In genomic region chr3:37648244-37648643, GRCm38 (mm10) we compare ENCODE assay signal across 21 mouse cellular contexts. TPM values are rescaled to one million over a fixed set of nuclear protein-coding genes. Genes with fewer than 3 reads are reported as not detected.
DNase-seq lines count a peak whose midpoint lies in the region; ATAC-seq and TF ChIP-seq lines count a peak whose summit lies in the region.
"Had no signal": no experiment of that assay in that cellular context is flagged by ENCODE, and none has a peak within 500 bp of the region (broad histone marks: within the 10 kb centered on the region; RNA-seq: fewer than 3 reads in every experiment).

No protein-coding gene starts in this region.

- DNase-seq in kidney, adult 2 months, result no peak
- no peak for DNase-seq in liver, embryonic 13.5 days
- DNase-seq in liver, result no peak
- no peak for DNase-seq in ES-E14 (ENCODE audit: low read depth, low spot score)
- no peak for DNase-seq in urinary bladder, adult 18-20 months (ENCODE audit: low spot score in 2 of 2)
- DNase-seq: adrenal gland, postnatal 10 days; cerebellum, adult 11 months; cerebellum, adult 8-10 months; cerebellum, postnatal 14 days; embryo, embryonic 11 days; gastrocnemius, postnatal 10 days; heart, postnatal 10 days; heart, postnatal 4 days had no signal

- WGBS in kidney, embryonic 16.5 days, result 68% methylated on average over 13 of the region's 13 CpGs
- 61% methylated on average over 13 of the region's 13 CpGs for WGBS in kidney, adult 2 months
- WGBS in liver, embryonic 13.5 days (ENCODE audit: insufficient replicate concordance), result 39% methylated on average over 13 of the region's 13 CpGs

- in situ Hi-C loops in ES-E14 (cut with MboI; ENCODE audit: low sequenced_read_pairs in 2 of 2, unreplicated experiment in 2 of 2), result no loop called here

- no peaks in the 10 kb centered on the region for H3K9me3 ChIP-seq in kidney, embryonic 16.5 days (ENCODE audit: low read length)
- H3K9me3 ChIP-seq in liver, embryonic 13.5 days (replicated peaks), result no peaks in the 10 kb centered on the region
- no peaks in the 10 kb centered on the region for H3K9me3 ChIP-seq in ES-E14 (ENCODE audit: control insufficient read depth, insufficient read depth, low read depth, low read length)
- H3K9me3 ChIP-seq: embryonic facial prominence, embryonic 15.5 days; forebrain, embryonic 10.5 days; hindbrain, embryonic 12.5 days had no signal

- no peaks in the 10 kb centered on the region for H3K27me3 ChIP-seq in kidney, embryonic 16.5 days (ENCODE audit: insufficient read depth, low read length)
- no peaks in the 10 kb centered on the region for H3K27me3 ChIP-seq in kidney, adult 2 months (replicated peaks; ENCODE audit: control insufficient read depth, insufficient read depth, low read length)
- no peaks in the 10 kb centered on the region for H3K27me3 ChIP-seq in liver, embryonic 13.5 days
- H3K27me3 ChIP-seq: embryonic facial prominence, embryonic 15.5 days had no signal

- TF ChIP-seq POLR2A in kidney, adult 2 months (IDR thresholded peaks at IDR 0.05; ENCODE audit: low read depth, low read length), result no peak

- no peak overlapping the region for H3K9ac ChIP-seq in kidney, embryonic 16.5 days (replicated peaks; ENCODE audit: low read length)
- H3K9ac ChIP-seq in liver, embryonic 13.5 days, result no peak overlapping the region
- H3K9ac ChIP-seq in ES-E14 (ENCODE audit: insufficient read depth, low read depth, low read length, poor library complexity, severe bottlenecking), result peak overlapping the region; percentile 61; the same call in 1 of the 2 replicates
- H3K9ac ChIP-seq: embryonic facial prominence, embryonic 15.5 days; hindbrain, embryonic 12.5 days had no signal

- no peak overlapping the region for H3K4me2 ChIP-seq in kidney, embryonic 16.5 days (replicated peaks; ENCODE audit: low read depth, low read length)
- 0 out of 2 replicates have a peak overlapping the region, but pooled peaks have one; percentile 8 for H3K4me2 ChIP-seq in liver, embryonic 13.5 days
- H3K4me2 ChIP-seq: embryonic facial prominence, embryonic 15.5 days; hindbrain, embryonic 12.5 days had no signal

- H3K27ac ChIP-seq in kidney, embryonic 16.5 days (ENCODE audit: low read length), result 0 out of 2 replicates have a peak overlapping the region, but pooled peaks have one; percentile 20
- H3K27ac ChIP-seq in kidney, adult 2 months (ENCODE audit: insufficient read depth, low read depth, low read length), result no peak overlapping the region
- H3K27ac ChIP-seq in liver, embryonic 13.5 days, result no peak overlapping the region
- H3K27ac ChIP-seq in ES-E14 (ENCODE audit: insufficient read depth, low read depth, low read length, poor library complexity, severe bottlenecking), result no peak overlapping the region
- H3K27ac ChIP-seq: embryonic facial prominence, embryonic 15.5 days; forebrain, embryonic 10.5 days; hindbrain, embryonic 12.5 days had no signal

- peaks cover 29% of the 10 kb centered on the region for H3K36me3 ChIP-seq in kidney, embryonic 16.5 days (ENCODE audit: insufficient read depth, low read length)
- peaks cover 1% of the 10 kb centered on the region; the same call in 1 of the 2 replicates for H3K36me3 ChIP-seq in kidney, adult 2 months (ENCODE audit: control insufficient read depth, insufficient read depth, low read length)
- peaks cover 9% of the 10 kb centered on the region for H3K36me3 ChIP-seq in liver, embryonic 13.5 days
- H3K36me3 ChIP-seq in ES-E14 (ENCODE audit: control insufficient read depth, insufficient read depth, low read length, poor library complexity, severe bottlenecking), result peaks cover 19% of the 10 kb centered on the region

- no peak for TF ChIP-seq CTCF in kidney, adult 2 months (conservative IDR thresholded peaks at IDR 0.05; ENCODE audit: insufficient read depth, insufficient read length, low read depth, low read length)

- peaks cover 41% of the 10 kb centered on the region for H3K4me1 ChIP-seq in kidney, embryonic 16.5 days (ENCODE audit: insufficient read depth, low read length)
- 0 out of 2 replicates have a peak, but pooled peaks cover 2% of the 10 kb centered on the region for H3K4me1 ChIP-seq in kidney, adult 2 months (ENCODE audit: control insufficient read depth, insufficient read depth, low read length)
- peaks cover 30% of the 10 kb centered on the region for H3K4me1 ChIP-seq in liver, embryonic 13.5 days (replicated peaks)
- H3K4me1 ChIP-seq in ES-E14 (ENCODE audit: control insufficient read depth in 2 of 2, insufficient read depth in 2 of 2, low read length in 2 of 2, poor library complexity in 1 of 2), result peaks cover 0 to 11% of the 10 kb centered on the region in 2 experiments; a peak in 2 of 4 replicates

- no peak overlapping the region for H3K4me3 ChIP-seq in kidney, embryonic 16.5 days (ENCODE audit: low read length)
- H3K4me3 ChIP-seq in kidney, adult 2 months (ENCODE audit: insufficient read depth, low read depth, low read length), result no peak overlapping the region
- no peak overlapping the region for H3K4me3 ChIP-seq in liver, embryonic 13.5 days (replicated peaks)
- H3K4me3 ChIP-seq in ES-E14 (ENCODE audit: insufficient read depth in 1 of 2, low read depth in 1 of 2, low read length in 2 of 2, poor library complexity in 1 of 2, severe bottlenecking in 1 of 2), result peak overlapping the region; percentile 33 to 60; a peak in 3 of 4 replicates
- H3K4me3 ChIP-seq: embryonic facial prominence, embryonic 15.5 days; erythroblast, embryonic 14.5 days; forebrain, embryonic 10.5 days; hindbrain, embryonic 12.5 days had no signal

- ATAC-seq in kidney, embryonic 16.5 days (ENCODE audit: low FRiP score, low TSS enrichment), result no peak
- ATAC-seq in liver, embryonic 13.5 days (ENCODE audit: low read depth), result no peak
- ATAC-seq: forebrain, embryonic 14.5 days; hindbrain, embryonic 16.5 days had no signal

TF ChIP-seq in ES-E14, 5 proteins besides CTCF, POLR2A, EP300 and RAD21:
- TF ChIP-seq MAFK (IDR thresholded peaks at IDR 0.05; ENCODE audit: insufficient read depth, low read depth, low read length) (no peak), CHD2 (IDR thresholded peaks at IDR 0.05; ENCODE audit: low read depth, low read length) (no peak), HCFC1 (IDR thresholded peaks at IDR 0.05; ENCODE audit: borderline replicate concordance, insufficient read depth, low read length) (no peak), ZC3H11A (IDR thresholded peaks at IDR 0.05; ENCODE audit: borderline replicate concordance, low read depth, low read length) (no peak), ZNF384 (IDR thresholded peaks at IDR 0.05; ENCODE audit: low read depth, low read length) (no peak)

RNA-seq across cellular contexts. Expression of gene Spry1, which starts 8.5 kb away (rescaled TPM):
- polyA plus RNA-seq in kidney, embryonic 16.5 days (2015; fragmentation: Nextera tagmentation; extraction: Ambion mirVana), result 36.2 and 39.6 TPM in 2 replicates
- polyA plus RNA-seq in kidney, adult 2 months (2012; rRNA removed), result 47.3 and 50.2 TPM in 2 replicates
- polyA plus RNA-seq in liver, embryonic 13.5 days (2015; fragmentation: Nextera tagmentation; extraction: Ambion mirVana), result 2.0 and 2.4 TPM in 2 replicates
- total RNA-seq in ES-E14 (2012; rRNA removed), result 7.1 and 9.8 TPM in 2 replicates
- total RNA-seq: MEL had no signal

Comparison
In these comparisons a context has a peak if more than half of its experiments do, and no peak if none do; other contexts are left out.
1. H3K4me3 ChIP-seq: peak in ES-E14 (2 of 2); none in kidney, embryonic 16.5 days (single experiment), kidney, adult 2 months (single experiment) and liver, embryonic 13.5 days (single experiment).
2. RNA of gene Spry1, which starts 8.5 kb away (polyA plus RNA-seq): 47.3 to 50.2 TPM in kidney, adult 2 months and 36.2 to 39.6 TPM in kidney, embryonic 16.5 days; 2.0 to 2.4 TPM in liver, embryonic 13.5 days; every median in the first group is over 10 times any median in the second.